Mouse (Mus musculus) thymus, adult 2 months (tissue): ENCODE measurements around the gene Vmn2r84. TPM values are rescaled to one million over a fixed set of nuclear protein-coding genes. Genes with fewer than 3 reads are reported as not detected.
"Not testable (repeated sequence)": the region's sequence is repeated elsewhere in the genome, so short reads cannot be mapped to it uniquely, and the experiment has no call there.

ENCODE experiments used
- DNase-seq: peaks from one replicate; pipeline ENCODE4 v3.0.0; 2021
- H3K27ac ChIP-seq: fragments of 200-500 bp; 2 replicates; pipeline ENCODE4 v1.5.1; 2012; ENCODE audit warnings: low read length, control low read depth; ENCODE audit not compliant: control insufficient read depth, insufficient read depth
- H3K27me3 ChIP-seq: fragments of 200-500 bp; 2 replicates; pipeline ENCODE4 v1.6.1; 2012; ENCODE audit warnings: mild to moderate bottlenecking, low read length, moderate library complexity, mixed read lengths; ENCODE audit not compliant: control insufficient read depth, insufficient read depth
- H3K36me3 ChIP-seq: fragments of 200-500 bp; 2 replicates; pipeline ENCODE4 v1.6.1; 2012; ENCODE audit warnings: mild to moderate bottlenecking, low read length, moderate library complexity; ENCODE audit not compliant: control insufficient read depth, insufficient read depth
- H3K4me1 ChIP-seq: fragments of 200-500 bp; replicated peaks from 2 replicates; pipeline ENCODE4 v1.6.1; 2012; ENCODE audit warnings: low read length; ENCODE audit not compliant: control insufficient read depth, insufficient read depth
- H3K4me3 ChIP-seq: fragments of 200-500 bp; 2 replicates; pipeline ENCODE4 v1.5.1; 2012; ENCODE audit warnings: mild to moderate bottlenecking, low read length, control low read depth, moderate library complexity; ENCODE audit not compliant: control insufficient read depth, insufficient read depth
- CTCF ChIP-seq: fragments of 200-500 bp; IDR thresholded peaks from 2 replicates; pipeline ENCODE4 v1.5.1; 2012; ENCODE audit warnings: mild to moderate bottlenecking, control low read depth, low read length, moderate library complexity, borderline replicate concordance; ENCODE audit not compliant: control insufficient read depth, poor library complexity, insufficient read depth; ENCODE audit errors: extremely low read depth
- POLR2A ChIP-seq: fragments of 200-500 bp; IDR thresholded peaks from 2 replicates; pipeline ENCODE4 v1.6.1; 2012; ENCODE audit warnings: mild to moderate bottlenecking, low read length, control low read depth, moderate library complexity; ENCODE audit not compliant: control insufficient read depth, poor library complexity, insufficient read depth; ENCODE audit errors: extremely low read depth
- WGBS: fragments of 180-500 bp; shearing (Covaris S2); methylation state at CpG from one replicate; pipeline ENCODE4 v1.1.7; 2018; 5-methylcytosine and 5-hydroxymethylcytosine counted together
- polyA plus RNA-seq: library from polyadenylated mRNA; depleted of rRNA; stranded (reverse); fragments of >200 nt; gene quantifications from 2 replicates; pipeline ENCODE4 v1.2.3, GENCODE M21; 2012; rRNA removed

The Vmn2r84 gene
- polyA plus RNA-seq, 1 experiment = 0.01 TPM

DNA sequence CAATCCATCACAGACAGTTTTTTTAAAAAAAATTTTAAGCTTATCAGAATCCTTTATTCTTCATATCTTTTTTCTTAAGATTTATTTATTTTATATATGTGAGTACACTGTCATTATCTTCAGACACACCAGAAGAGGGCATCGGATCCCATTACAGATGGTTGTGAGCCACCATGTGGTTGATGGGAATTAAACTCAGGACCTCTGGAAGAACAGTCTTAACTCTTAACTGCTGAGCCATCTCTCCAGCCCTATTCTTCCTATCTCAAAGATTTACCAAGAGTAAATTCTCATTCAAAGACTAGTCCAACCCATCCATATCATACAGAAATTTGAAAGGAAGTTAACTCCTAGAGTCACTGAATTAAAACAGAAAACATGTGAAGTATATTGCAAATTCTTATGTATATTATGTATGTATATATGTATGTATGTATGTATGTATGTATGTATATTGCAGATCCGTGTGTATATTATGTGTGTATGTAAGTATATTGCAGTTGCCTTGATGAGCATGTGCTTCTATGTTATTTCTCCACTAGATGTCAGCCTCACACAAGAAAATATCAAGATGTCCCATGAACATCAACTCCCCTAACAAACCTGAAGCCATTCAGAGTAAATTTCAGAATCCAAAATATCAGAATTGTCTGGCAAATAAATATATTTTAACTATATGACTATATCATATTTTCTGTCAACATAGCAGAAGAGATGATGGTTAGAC, 30.5 kb downstream of the Vmn2r84 start:
- WGBS = 81% methylated on average over 2 of the region's 2 CpGs
- Histone ChIP-seq H3K4me1 (no peaks in the 10 kb centered on the region), H3K36me3 (peaks cover 63% of the 10 kb centered on the region), H3K27me3 (no peaks in the 10 kb centered on the region), H3K27ac (no peak overlapping the region), H3K4me3 (no peak overlapping the region)
- TF ChIP-seq CTCF = no peak
- no peak for TF ChIP-seq POLR2A
- no peak for DNase-seq

DNA sequence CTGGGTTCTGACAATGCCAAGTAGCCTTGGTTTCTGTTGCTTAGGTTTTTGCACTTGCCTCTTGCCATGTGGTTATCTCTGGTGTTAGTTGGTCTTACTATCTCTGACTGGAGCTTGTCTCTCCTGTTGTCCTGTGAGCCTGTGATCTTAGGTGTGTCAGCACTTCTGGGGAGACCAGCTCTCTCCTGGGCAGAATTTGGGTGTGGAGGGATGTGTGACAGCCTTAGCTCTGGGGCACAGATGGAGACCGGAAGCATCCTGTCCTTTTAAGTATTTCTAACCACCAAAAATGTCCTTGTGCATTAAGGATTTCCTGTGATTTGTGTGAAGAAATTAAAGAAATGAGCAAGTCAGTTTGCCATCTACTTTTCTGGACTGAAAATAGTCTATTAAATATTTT, 50.1 kb downstream of the Vmn2r84 start:
- WGBS = 8% methylated on average over 1 of the region's 1 CpGs
- no peak overlapping the region for H3K4me3 ChIP-seq
- no peaks in the 10 kb centered on the region for H3K27me3 ChIP-seq
- no peak for DNase-seq
- H3K27ac ChIP-seq = peak overlapping the region; percentile 16; the same call in 1 of the 2 replicates
- no peak for TF ChIP-seq CTCF
- peaks cover 28% of the 10 kb centered on the region for H3K36me3 ChIP-seq
- H3K4me1 ChIP-seq = peaks cover 6% of the 10 kb centered on the region

GRCm38 (mm10) chr10:130340050-130340449, 54.1 kb downstream of the Vmn2r84 start:
- WGBS = 94% methylated on average over 4 of the region's 4 CpGs
- not testable (repeated sequence) for H3K27ac ChIP-seq, DNase-seq

GRCm38 (mm10) chr10:130337581-130337980, 56.6 kb downstream of the Vmn2r84 start:
- H3K4me3 ChIP-seq = no peak overlapping the region
- peaks cover 14% of the 10 kb centered on the region for H3K36me3 ChIP-seq
- 7% methylated on average over 2 of the region's 2 CpGs for WGBS
- H3K27me3 ChIP-seq = no peaks in the 10 kb centered on the region
- TF ChIP-seq CTCF (no peak), POLR2A (no peak)
- H3K4me1 ChIP-seq = peaks cover 13% of the 10 kb centered on the region
- no peak for DNase-seq
- peak overlapping the region; percentile 79; the same call in 1 of the 2 replicates for H3K27ac ChIP-seq

More at GRCm38 (mm10) chr10:130340050-130340449, 54.1 kb downstream of the Vmn2r84 start:
- H3K4me3 ChIP-seq, H3K36me3 ChIP-seq, H3K27me3 ChIP-seq: not testable (repeated sequence)
- H3K4me1 ChIP-seq = peaks cover 14% of the 10 kb centered on the region

DNA sequence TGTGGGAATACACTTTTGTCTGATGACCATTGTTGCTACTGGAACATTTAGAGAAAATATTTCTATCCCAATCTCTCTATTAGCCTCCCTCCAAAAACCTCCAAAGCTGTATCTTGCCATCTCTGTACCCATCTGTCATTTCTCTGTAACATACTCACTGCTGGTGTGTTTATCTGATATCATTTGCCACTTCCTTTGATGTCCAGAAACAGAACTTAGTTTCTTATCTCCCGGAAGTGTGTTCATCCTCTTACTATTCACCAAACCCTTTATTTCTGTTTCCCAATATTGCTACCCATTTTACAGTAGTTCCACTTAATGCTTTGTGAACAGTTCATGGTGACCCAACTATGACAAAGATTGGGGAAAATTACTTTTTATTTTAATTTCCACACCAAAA, 57.7 kb downstream of the Vmn2r84 start:
- H3K27ac ChIP-seq = peak overlapping the region; percentile 99

GRCm38 (mm10) chr10:130330711-130331110, 63.4 kb downstream of the Vmn2r84 start:
- TF ChIP-seq POLR2A = no peak
- no peak for TF ChIP-seq CTCF
- DNase-seq = no peak
- WGBS = 80% methylated on average over 1 of the region's 1 CpGs
- peaks cover 2% of the 10 kb centered on the region; the same call in 1 of the 2 replicates for H3K4me1 ChIP-seq
- no peak overlapping the region for H3K4me3 ChIP-seq
- peaks cover 23% of the 10 kb centered on the region for H3K36me3 ChIP-seq
- no peak overlapping the region for H3K27ac ChIP-seq
- H3K27me3 ChIP-seq = no peaks in the 10 kb centered on the region

More for the DNA sequence above, 57.7 kb downstream of the Vmn2r84 start:
- Histone ChIP-seq H3K4me1 (peaks cover 13% of the 10 kb centered on the region), H3K27me3 (no peaks in the 10 kb centered on the region), H3K36me3 (peaks cover 20% of the 10 kb centered on the region), H3K4me3 (no peak overlapping the region)
- DNase-seq = no peak
- TF ChIP-seq POLR2A (no peak), CTCF (no peak)
- WGBS = 8% methylated on average over 1 of the region's 1 CpGs

Other genes starting within 250 kb of the Vmn2r84 start
- gene Olfr825, start 227.6 kb downstream of the Vmn2r84 start, polyA plus RNA-seq = not detected in 2 replicates
- gene Olfr826, start 210.1 kb downstream of the Vmn2r84 start, polyA plus RNA-seq = not detected in 2 replicates
- not detected in 2 replicates for gene Olfr827, start 179.9 kb downstream of the Vmn2r84 start, polyA plus RNA-seq
- 0.05 TPM in 1 of 2 replicates, not detected in the other for gene Neurod4, start 114.1 kb downstream of the Vmn2r84 start, polyA plus RNA-seq
- 68.1 and 72.4 TPM in 2 replicates for gene Tespa1, start 71.5 kb downstream of the Vmn2r84 start, polyA plus RNA-seq
- not detected in 2 replicates for gene Vmn2r85, start 35.4 kb upstream of the Vmn2r84 start, polyA plus RNA-seq
- not detected in 2 replicates for gene Vmn2r86, start 61.7 kb upstream of the Vmn2r84 start, polyA plus RNA-seq
- gene Vmn2r87, start 103.1 kb upstream of the Vmn2r84 start, polyA plus RNA-seq = not detected in 2 replicates